Mouse (Mus musculus): ENCODE measurements around the gene Gm40460.
"Not testable (repeated sequence)": the region's sequence is repeated elsewhere in the genome, so short reads cannot be mapped to it uniquely, and the experiment has no call there.

Gene Gm40460

DNA sequence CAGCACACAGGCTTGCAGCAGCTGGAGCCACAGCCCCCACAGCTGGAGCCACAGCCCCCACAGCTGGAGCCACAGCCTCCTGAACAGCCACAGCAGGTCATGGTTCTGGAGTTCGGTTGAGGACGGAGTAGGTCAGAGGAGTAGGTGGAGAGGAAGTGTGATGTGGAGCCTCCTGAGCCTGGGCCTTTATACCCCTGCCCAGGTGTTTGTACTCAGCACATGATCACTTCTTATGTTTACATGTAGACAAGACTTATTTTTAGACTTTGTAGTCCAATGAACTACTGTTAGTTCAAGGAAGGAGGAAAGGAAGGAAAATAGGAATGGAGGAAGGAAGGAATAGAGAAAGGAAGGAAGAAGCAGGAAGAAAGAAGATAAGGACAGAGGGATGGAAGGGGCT is at the start of gene Gm40460:
Gm40460 (minus strand) TSS at position 101 of the 400 bp plus-strand sequence.
- DNase-seq (ENCODE audit: low read depth) = no peak

DNA sequence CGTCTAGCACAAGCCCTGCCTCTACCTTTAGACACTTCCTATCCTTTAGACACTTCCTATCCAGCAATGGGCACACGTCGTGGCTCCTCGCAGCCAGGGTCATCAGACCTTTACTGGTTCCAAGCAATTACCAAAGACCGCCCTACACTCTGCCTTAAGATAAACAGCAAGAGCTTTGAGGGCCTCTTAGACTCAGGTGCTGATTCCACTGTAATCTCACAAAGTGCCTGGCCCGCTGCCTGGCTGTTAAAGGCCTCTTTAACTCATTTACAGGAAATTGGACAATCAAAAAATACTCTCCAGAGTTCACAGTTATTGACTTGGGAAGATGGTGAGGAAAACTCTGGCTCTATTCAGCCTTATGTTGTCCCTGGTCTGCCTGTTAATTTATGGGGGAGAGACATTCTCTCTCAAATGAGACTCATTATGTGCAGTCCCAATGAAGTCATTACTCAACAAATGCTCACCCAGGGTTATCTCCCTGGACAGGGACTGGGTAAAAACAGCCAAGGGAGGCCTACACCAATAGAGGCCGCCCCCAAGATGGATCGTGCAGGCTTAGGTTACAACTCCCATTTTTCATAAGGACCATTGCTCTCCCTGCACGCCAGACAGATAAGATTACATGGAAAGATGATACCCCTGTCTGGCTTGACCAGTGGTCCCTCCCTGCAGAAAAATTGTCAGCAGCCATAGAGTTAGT is 45.2 kb upstream of the Gm40460 start:
- DNase-seq (ENCODE audit: low read depth) = not testable (repeated sequence)

DNA sequence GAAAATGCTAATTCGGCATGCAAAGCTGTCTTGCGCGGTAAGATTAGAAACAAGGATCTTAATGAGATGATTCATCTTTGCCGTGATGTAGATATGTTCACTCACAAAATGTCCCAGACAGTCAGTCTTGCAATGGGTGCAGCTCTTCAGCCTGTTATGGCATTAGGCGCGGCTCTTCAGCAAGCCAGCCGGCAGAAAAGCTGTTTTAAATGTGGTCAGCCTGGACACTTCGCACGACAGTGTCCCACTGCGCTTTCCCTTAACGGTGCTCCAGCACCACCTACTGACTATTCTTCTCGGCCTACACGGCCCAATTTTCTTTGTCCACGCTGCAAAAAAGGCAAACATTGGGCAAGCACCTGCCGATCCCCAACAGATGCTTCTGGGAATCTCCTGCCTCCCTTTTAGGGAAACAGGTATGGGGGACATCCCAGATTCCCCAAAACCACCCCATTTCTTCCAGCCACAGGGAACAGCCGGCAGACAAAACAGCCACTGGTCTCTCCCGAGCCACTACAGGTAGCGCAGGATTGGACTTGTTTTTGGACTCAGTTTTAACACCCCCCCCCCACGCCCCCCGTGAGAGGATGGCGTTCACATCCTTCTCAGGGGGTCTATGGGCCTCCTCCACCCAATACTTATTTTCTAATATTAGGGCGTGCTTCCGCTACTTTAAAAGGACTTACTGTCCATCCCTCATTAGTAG is 44.4 kb upstream of the Gm40460 start:
- DNase-seq (ENCODE audit: low read depth) = peak; percentile 62

DNA sequence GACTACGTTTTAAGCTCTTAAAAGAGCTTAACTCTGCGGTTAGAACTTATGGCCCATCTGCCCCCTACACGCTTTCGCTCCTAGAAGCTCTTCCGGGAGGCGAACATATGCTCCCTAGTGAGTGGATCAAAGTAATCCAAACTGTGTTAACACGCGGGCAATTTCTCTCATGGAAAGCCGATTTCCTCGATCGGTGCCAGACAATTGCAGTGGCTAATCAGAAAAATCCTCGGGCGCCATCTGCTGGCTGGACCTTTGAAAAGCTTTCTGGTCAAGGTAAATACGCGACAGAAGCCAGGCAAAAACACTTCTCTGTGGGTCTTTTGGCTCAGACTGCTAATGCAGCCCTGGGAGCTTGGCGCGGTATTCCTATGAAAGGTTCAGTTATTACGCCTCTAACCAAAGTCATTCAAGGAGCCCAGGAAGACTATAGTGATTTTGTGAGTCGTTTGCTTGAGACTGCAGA is 43.8 kb upstream of the Gm40460 start:
- peak; percentile 89 for DNase-seq (ENCODE audit: low read depth)

DNA sequence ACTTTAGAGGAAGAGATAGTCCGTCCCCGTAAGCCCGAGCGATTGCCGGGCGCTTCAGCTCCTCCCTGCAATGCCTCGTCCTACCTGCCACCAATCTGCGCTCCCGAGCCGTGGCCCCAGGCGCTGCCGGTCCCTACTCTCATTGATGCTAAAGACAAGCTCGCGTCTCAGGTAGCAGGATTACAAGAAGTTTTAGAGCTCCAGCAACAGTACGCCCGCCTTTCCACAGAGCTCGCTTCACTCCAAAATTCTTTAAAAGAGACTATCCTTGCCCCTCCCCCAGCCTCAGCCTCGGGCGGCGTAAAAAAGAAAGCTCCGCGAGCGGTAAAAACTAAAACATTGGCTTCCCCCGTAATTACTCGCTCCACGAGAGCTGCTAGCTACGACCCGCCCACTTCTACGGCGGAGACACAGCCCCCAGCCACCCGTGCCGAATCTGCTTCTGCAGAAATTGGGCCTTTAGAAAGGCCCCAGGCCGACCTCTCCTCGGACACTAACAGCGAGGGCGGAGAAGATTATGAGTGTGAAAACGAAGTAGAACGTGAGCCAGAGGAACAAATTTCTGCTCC is 43.2 kb upstream of the Gm40460 start:
- DNase-seq (ENCODE audit: low read depth) = peak; percentile 70

DNA sequence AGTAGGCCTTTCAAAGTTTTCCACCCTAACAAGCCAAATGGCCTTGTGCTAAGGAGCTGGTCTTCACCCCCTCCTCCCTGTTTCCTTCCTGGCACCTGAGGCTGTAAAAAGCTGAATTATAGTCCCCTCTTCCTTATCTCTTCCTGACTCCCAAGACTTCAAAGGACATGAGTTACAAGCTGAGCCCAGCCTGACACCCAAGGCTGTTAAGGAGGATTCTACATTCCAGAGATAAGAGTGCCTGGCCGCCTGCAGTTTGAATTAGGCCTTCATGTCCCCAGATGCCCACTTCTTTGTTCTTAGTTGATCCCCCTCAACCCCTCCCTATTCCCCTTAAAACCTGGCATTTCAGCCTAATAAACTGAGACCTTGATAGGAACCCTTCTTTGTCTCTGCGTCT is 42.0 kb upstream of the Gm40460 start:
- DNase-seq (ENCODE audit: low read depth) = not testable (repeated sequence)

DNA sequence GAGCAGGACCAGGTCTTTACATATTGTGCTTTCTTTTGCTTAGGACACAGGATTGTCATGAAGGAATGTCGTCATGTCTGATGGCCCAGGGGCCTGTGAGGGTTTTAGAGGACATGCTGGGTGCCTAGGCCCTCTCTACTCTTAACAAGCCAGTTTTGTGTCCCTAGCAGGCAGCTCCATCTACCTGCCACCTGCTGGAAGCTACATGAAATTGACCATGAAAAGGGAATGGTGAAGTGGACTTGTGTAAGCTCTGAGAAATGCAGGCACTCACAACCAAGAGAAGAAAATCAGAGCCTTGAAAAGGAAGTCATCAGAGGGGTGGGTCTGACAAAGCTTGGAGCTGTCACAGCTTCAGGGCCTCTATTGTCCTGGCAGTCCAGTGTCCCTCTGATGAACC is 38.4 kb upstream of the Gm40460 start:
- peak; percentile 9 for DNase-seq (ENCODE audit: low read depth)

DNA sequence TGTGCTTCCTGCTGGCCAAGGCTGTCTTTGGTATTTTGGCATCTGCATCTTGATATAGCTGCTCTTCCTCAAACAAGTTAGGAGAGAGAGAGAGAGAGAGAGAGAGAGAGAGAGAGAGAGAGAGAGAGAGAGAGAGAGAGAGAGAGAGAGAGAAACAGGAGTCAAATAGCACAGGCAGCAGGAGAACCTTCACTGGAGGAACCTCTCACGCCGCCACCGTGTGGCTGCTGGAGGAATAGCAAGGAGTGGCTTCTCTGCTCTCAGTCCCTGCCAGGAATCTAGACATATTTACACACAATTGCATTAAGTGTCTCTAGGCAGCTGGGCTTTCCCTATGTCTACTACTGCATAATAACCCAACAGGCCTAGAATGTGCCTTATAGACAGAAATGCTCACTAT is 37.3 kb upstream of the Gm40460 start:
- DNase-seq (ENCODE audit: low read depth) = peak; percentile 44

DNA sequence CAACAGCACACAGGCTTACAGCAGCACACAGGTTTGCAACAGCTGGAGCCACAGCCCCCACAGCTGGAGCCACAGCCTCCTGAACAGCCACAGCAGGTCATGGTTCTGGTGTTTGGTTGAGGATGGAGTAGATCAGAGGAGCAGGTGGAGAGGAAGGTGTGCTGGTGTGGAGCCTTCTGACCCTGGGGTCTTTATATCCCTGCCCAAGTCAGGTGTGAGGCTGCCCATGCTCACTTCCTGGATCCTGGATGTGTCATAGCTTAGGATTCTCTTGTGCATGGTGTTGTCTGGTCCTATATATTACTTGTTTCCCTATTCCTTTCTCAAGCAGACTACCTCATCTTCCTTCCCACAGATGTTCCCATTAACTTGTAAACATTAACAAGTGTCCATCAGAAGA is 33.4 kb upstream of the Gm40460 start, which contains the start of gene Gm4559:
Gm4559 (minus strand) TSS at position 101 of the 400 bp plus-strand sequence.
- not testable (repeated sequence) for DNase-seq (ENCODE audit: low read depth)

DNA sequence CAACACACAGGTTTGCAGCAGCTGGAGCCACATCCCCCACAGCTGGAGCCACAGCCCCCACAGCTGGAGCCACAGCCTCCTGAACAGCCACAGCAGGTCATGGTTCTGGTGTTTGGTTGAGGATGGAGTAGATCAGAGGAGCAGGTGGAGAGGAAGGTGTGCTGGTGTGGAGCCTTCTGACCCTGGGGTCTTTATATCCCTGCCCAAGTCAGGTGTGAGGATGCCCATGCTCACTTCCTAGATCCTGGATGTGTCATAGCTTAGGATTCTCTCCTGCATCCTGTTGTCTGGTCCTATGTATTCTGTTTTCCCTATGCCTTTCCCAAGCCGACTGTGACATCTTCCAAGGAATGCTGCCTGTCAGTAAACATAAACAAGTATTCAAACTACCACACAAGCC is 17.4 kb upstream of the Gm40460 start, which contains the start of gene Gm2431:
Gm2431 (minus strand) TSS at position 101 of the 400 bp plus-strand sequence.
- DNase-seq (ENCODE audit: low read depth) = not testable (repeated sequence)

DNA sequence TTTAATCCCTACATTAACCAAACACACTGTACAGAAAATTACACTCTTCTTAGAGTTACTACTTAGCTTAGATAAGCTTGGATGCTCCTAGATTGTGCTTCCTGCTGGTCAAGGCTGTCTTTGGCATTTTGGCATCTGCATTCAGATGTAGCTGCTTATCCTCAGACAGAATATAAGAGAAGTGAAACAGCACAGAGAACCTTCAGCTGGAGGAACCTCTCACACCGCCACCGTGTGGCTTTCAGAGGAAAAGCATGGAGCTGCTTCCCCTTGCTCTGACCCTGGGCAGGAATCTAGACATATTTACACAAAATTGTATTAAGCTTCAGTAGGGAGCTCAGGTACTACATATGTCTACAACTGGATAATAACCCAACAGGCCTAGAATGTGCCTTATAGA is 14.6 kb upstream of the Gm40460 start:
- DNase-seq (ENCODE audit: low read depth) = peak; percentile 33

DNA sequence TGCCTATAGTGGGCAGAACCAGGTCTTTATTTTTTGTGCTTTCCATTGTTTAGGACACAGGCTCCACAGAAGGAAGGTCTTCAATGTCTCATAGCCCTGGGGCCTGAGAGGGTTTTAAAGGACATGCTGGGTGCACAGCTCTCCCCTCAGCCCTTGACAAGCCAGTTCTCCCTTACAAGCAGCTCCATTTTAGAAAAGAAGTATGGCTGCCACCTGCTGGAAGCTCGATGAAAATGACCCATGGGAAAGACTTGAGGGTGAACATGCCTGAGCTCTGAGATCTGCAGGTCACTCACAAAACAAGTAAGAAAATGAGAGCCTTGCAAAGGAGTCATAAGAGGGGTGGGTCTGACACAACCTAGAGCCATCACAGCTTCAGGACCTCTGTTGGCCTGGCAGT is 8.9 kb upstream of the Gm40460 start:
- peak; percentile 56 for DNase-seq (ENCODE audit: low read depth)

DNA sequence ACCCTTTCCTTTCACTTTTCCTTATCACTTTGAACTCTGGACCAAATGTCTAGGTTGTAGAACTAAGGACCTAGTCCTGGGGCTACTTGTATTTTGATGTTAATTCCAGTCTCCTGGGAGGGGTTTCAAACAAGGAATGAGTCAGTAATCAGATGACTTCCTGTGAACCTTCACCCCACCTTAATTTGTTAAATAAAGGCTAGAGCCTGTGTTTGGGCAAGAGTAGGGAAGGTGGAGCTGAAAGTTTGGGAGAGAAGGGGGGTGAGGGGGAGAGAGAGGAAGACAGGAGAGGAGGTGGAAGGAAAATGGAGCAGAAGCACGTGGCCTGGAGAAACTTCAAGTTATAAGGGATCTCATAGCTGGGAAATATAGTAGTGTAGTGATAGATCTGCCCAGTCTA is 9.3 kb downstream of the Gm40460 start:
- no peak for DNase-seq (ENCODE audit: low read depth)

DNA sequence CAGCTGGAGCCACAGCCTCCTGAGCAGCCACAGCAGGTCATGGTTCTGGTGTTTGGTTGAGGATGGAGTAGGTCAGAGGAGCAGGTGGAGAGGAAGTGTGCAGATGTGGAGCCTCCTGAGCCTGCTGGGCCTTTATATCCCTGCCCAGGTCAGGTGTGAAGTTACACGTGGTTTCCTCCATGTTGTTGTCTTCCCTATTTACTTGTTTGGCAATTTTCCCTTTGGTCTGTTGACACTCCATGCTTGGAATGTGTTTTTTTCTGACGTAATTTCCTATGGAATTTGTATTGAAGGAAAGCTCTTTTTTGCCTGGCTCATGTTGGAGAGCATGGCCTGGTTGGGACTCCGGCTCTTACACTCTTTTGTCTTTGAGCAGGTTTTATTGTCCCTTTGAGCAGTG is 11.0 kb downstream of the Gm40460 start, which contains the start of gene Krtap5-5:
Krtap5-5 (minus strand) TSS at position 101 of the 400 bp plus-strand sequence.
- DNase-seq (ENCODE audit: low read depth) = not testable (repeated sequence)

DNA sequence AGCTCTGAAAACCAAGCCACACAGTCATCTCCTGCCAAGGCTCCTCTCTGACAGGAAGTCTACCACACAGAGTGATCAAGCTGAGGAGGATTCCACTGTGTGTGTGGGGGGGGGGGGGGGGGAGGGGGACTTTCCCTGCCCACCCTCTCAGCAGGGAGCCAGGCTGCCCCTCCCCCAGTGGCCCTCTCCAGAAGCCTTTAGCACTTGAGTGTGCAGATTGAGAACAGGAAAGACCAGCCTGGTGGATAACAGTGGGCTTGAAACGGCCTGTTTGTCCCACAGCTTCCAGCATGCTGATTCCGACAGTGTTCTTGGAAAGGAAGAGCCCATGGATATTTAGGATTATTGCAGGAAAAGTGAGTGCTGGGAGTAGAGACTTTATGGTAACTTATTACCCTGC is 16.4 kb downstream of the Gm40460 start:
- no peak for DNase-seq (ENCODE audit: low read depth)

DNA sequence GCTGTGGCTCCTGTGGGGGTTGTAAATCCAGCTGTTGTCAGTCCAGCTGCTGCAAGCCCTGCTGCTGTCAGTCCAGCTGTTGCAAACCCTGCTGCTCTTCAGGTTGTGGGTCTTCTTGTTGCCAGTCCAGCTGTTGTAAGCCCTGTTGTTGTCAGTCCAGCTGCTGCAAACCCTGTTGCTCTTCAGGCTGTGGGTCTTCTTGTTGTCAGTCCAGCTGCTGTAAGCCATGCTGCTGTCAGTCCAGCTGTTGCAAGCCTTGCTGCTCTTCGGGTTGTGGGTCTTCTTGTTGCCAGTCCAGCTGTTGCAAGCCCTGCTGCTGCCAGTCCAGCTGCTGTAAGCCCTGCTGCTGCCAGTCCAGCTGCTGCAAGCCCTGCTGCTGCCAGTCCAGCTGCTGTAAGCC is 28.7 kb downstream of the Gm40460 start:
- DNase-seq (ENCODE audit: low read depth) = not testable (repeated sequence)

DNA sequence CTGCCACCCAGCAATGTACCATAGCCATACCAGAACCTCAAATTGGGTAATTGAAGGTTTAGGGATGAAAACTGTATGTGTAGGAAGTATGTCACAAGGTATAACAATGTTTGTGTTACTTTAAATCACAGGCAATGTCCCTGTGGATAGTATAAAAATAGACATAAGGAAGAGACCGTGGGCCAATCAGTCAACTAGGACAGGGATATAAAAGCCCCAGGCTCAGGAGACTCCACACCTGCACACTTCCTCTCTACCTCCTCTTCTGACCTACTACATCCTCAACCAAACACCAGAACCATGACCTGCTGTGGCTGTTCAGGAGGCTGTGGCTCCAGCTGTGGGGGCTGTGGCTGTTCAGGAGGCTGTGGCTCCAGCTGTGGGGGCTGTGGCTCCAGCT is 29.3 kb downstream of the Gm40460 start, which contains the start of gene Gm7579:
Gm7579 (plus strand) TSS at position 301 of the 400 bp plus-strand sequence.
- DNase-seq (ENCODE audit: low read depth) = no peak

DNA sequence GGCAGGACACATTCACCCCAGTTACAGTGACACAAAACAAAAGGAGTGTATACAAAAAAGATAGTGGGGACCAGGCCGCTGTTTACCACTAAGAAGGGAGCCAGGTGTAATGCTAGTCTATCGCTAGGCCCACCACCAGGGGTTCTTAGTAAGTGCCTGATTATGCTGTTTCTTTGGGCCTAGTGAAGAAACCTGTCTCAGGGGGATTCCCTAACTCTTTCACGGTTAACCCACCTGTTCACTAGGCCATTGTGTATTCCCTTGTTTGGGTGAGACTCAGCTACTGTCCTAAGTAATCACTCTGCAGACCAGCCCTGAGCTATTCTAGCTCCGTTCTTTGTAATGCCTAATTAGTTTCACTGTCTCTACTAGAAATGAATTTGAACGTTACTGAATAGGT is 34.0 kb downstream of the Gm40460 start:
- DNase-seq (ENCODE audit: low read depth) = not testable (repeated sequence)

DNA sequence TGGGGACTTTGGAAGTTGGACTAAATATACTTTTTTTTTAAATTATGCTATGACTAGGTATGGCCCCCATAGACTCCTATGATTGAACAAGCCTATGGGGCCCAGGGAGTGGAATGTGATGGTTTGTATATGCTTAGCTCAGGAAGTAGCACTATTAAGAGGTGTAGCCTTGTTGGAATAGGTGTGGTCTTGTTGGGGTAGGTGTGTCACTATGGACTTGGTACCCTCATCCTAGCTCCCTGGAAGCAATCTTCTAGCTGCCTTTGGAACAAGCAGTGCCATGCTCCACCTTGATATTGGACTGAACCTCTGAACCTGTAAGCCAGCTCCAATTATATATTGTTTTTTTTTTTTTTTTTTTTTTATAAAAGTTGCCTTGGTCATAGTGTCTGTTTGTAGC is 35.4 kb downstream of the Gm40460 start:
- DNase-seq (ENCODE audit: low read depth) = no peak

DNA sequence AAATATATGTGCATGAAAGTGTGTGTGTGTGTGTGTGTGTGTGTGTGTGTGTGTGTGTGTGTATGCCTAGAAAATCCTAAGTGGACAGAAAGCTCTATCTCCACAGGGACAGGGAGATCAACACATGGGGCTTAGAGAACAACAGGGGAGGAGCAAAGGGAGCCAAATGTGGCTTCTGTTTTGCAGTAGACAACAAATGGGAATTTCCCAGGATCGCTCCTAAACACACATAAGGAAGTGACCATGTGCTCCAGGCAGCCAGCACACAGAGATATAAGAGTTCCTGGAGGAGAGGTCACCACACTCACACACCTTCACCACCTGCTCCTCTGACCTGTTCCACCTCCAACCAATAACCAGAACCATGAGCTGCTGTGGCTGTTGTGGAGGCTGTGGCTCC is 39.8 kb downstream of the Gm40460 start, which contains the start of gene Krtap5-3:
Krtap5-3 (plus strand) TSS at position 301 of the 400 bp plus-strand sequence.
- no peak for DNase-seq (ENCODE audit: low read depth)

DNA sequence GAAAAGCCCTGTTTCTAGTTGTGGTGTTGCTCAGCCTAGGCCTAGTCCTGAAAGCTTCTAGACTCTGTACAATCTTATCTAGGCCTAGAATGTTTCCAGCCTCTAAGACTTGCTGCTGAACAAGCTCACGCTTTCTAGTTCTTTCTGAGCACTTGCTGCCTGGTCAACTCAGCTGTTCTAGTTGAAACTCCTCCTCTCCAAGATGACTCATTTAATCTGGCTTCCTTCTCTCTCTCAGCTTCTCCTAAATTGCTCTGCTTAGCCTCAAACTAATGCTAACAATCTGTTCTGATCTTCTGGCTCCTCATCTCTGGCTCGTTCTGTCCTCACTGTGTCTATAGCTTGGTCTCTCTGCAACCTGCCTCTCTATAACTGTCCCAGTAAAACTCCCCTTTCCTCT is 42.1 kb downstream of the Gm40460 start:
- DNase-seq (ENCODE audit: low read depth) = peak; percentile 20

Data from 416B (cell line).